Mouse (Mus musculus) T-helper 1 cell (primary cell): ENCODE measurements around the gene Tarbp2.

Experiments
- in situ Hi-C: fragments of 300-600 bp; cut with MboI, MseI; formaldehyde crosslinking; loops from one replicate; pipeline ENCODE4 v1.15.1; 2025; ENCODE audit warnings: high pct_unique_total_duplicates

Gene Tarbp2

DNA sequence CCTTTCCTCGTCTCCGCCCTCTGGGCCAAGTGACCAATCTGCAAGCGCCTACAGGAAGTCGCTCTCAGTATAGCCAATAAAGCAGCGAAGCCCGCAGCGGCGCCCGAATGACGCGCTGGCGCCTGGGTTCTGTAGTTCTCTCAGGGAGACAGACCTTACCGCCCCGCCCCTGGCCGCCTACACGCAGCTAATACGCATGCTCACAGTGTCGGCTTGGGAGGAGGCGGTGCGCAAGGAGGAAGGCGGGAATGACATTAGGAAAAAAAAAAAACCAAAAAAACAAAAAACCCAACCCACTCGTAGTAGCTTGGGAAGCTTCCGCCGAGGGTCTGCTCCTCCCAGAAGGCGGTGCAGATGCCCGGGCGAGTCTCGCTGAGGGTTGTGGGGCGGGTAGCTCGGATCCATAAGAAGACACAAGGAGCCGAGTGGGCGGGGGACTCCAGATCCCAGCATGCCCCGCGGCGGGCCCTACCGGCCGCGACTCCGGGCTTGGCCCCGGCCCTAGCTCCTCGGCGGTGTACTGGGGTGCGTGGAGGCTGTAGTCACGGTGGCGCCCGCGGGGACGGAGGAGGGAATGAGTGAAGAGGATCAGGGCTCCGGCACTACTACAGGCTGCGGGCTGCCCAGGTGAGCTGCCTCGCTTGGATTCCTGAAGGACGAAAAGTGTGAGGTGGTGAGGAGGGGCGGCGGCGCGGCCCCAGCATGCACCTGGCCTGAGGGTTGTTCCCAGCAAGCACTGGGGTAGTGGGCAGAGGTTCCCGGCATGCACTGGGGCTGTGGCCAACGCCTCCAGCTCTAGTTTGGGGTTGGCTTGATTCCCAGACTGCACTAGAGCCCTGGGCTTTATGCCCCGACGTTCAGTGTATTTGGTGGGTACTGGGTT lies at the start of gene Tarbp2:
Tarbp2 (plus strand) TSS at position 217 of the 883 bp plus-strand sequence.
- in situ Hi-C loops: loop anchor here (5.0 kb wide), 1 partner anchor 46 kb away; the partner anchor contains the start of gene Pcbp2

DNA sequence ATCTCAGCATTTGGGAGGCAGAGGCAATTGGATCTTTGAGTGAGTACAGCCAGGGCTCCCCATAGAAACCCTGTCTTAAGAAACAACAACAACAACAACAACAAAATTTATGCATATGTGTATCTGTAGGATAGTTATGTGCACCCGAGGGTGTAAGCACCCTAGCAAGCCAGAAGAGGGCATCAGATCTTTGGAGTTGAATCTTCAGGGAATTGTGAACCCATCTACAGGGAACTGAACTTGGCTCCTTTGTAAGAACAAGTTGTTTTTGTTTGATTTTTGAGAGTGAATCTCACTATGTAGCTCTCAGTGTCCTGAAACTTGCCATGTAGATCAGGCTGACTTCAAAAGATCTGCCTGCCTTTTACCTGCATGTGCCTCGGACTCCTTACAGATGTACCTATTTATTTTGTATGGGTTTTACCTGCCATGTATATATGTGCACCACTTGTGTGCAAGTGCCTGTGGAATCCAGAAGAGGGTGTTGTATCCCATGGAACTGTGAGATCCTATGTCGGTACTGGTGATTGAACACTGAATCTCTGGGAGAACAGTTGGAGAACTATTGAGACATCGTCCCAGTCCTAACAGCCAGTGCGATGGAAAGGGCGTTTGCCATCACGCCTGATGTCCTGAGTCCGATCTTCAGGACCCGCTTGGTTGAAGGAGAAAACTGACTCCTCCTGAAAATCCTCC lies 49.2 kb upstream of the Tarbp2 start:
- in situ Hi-C loops: loop anchor here (10.0 kb wide), 1 partner anchor 474 kb away; no protein-coding TSS in a partner anchor

DNA sequence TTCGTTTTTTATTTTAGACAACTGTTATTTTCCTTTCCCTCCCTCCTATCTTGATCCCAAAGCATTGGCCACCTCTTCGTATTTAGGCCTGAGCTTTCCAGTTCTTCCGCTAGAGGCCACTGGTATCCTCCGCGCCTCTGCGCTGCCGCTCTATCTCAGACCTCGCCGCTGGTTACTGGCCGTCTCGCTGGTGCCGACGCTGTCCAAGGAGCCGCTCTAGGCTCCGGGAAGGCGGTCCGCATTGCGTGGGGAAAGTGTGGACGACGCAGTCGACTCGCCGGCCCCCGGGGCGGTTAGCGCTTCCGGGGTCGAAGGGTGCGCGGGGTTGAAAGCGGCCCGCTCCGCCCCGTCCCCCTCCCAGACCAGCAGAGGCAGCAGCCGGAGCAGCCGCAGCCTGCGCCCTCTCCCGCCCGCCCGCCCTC lies 47.8 kb upstream of the Tarbp2 start, which contains the start of gene Pcbp2:
Pcbp2 (plus strand) TSS at position 357 of the 422 bp plus-strand sequence.
- in situ Hi-C loops: loop anchor here (5.0 kb wide), 1 partner anchor 47 kb away; the partner anchor contains the start of genes Map3k12 and Tarbp2

DNA sequence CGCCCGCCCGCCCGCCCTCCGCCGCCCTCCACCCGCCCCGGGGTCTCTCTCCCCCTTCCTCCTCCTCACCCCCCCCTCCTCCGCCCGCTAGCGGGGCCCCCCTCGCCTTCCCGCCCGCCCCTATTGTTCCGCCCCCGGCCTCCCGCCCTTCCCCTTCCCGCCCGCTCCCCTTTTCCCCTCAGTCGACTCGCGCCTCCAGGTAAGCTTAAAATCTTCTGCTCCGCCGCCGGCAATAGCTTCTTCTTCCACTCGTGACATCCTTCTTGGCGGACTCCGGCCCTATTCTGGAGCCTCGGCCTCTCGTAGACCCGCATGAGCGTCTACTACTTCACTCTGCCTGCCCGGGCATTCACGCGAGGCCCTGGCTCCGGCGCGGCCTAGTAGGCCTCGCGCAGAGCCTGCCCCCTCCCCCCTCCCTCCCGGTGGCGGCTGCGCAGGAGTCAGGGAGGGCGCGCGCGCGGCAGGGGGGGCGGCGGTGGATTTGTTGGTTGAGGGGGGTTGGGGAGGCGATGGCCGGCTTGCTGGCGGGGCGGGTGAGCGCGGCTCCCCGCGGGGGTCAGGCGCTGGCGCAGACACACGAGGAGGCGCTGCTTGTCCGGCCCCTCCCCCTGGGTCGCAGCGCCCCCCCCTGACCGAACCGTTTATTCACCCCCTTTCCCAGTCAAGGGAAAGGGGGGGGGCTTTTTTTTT lies 47.2 kb upstream of the Tarbp2 start:
- in situ Hi-C loops: loop anchor here (5.0 kb wide), 1 partner anchor 47 kb away; the partner anchor contains the start of genes Map3k12 and Tarbp2

DNA sequence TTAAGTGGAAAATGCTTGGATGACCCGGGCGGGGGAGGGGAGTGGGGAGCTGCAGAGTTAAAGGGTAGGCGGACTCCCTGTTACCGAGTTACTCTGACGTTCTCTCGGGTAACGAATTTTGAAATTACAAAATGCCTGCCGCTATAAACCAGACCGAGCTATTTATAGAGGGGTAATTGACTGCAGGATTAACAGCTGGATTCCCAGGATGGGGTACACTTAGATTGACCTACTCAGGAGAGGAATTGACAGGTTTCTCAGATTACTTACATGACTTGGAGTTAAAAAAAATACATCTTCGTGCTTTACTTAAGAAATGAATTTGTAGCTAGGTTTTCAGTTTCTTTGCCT lies 46.7 kb upstream of the Tarbp2 start:
- in situ Hi-C loops: loop anchor here (5.0 kb wide), 1 partner anchor 46 kb away; the partner anchor contains the start of genes Map3k12 and Tarbp2

DNA sequence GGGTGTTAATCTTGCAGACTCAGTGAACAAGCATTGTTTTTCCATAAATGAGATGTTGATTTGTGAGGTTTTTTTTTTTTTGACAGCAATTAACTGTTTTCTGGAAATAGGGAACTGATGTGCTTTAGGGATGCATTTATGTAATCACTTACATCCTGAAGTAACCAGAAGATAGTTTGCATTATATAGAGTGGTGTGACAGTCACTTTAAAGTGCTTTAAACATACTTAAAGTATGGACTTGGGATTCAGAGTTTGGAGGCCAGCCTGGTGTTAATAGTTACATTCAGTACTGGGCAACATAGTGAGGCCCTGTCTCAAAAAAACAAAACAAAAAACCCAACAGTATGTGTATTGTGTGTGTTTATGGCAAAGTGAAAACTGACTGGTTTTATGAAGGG lies 46.3 kb upstream of the Tarbp2 start:
- in situ Hi-C loops: loop anchor here (5.0 kb wide), 1 partner anchor 46 kb away; the partner anchor contains the start of genes Map3k12 and Tarbp2

DNA sequence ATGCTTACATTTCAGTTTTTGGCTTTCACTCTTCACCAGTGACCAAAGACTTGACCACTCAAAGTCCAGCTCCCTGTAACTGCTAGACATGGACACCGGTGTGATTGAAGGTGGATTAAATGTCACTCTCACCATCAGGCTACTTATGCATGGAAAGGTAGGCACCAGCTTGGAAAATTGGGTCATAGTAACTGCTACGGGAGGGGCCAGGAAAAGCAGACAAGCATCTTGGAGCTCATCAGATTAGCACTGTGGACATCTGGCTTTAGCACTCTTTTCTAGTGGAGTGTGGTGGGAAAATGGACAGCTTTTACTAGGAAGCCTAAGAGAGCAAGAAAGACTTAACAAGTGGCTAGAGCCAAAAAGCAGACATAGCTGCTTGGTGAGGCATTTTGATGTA lies 44.7 kb upstream of the Tarbp2 start:
- in situ Hi-C loops: loop anchor here (5.0 kb wide), 1 partner anchor 44 kb away; the partner anchor contains the start of genes Map3k12 and Tarbp2

DNA sequence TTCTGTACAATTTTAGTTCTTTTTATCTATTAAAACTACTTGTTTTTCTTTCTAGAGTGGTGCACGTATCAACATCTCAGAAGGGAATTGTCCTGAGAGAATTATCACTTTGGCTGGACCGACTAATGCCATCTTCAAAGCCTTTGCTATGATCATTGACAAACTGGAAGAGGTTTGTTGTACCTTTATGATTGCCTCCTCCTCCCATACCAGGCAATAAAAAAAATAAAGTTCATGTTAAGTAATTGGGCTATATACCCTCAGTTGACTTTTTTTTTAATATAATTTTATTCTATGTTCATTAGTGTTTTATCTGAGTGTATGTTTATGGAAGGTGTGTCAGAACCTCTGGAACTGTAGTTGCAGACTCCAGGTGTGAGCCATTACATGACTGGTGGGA lies 43.5 kb upstream of the Tarbp2 start:
- in situ Hi-C loops: loop anchor here (5.0 kb wide), 1 partner anchor 43 kb away; the partner anchor contains the start of genes Map3k12 and Tarbp2

DNA sequence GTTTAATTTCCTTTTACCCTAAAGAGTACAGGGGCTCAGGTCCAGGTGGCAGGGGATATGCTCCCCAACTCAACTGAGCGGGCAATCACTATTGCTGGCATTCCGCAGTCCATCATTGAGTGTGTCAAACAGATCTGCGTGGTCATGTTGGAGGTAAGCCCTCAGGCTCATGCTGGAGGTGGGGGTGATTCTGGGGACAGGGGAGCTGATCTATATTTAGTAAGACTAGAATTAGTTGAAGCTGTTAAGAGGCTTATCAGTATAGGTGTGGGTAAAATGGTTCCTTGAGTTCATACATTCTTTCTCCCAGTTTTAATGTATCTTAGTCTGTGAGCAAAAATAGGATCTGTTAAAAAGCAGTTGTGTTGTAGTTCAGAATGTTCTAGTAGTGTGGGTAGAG lies 34.9 kb upstream of the Tarbp2 start:
- in situ Hi-C loops: no loop called here

DNA sequence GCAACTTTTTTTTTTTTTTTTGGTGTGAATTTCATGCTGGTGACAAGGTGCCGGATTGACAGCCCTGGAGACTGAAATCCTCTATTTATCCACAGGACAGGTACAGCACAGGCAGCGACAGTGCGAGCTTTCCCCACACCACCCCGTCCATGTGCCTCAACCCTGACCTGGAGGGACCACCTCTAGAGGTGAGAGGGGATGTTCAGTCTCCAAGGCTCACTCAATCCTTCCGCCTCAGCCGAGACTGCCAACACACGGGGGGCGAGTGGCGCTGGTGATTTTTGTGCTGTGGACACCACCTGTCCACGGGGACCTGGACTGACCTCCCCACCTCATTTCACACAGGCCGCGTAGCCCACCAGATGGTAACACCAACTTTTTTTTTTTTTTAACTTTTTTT lies 32.1 kb upstream of the Tarbp2 start:
- in situ Hi-C loops: no loop called here

DNA sequence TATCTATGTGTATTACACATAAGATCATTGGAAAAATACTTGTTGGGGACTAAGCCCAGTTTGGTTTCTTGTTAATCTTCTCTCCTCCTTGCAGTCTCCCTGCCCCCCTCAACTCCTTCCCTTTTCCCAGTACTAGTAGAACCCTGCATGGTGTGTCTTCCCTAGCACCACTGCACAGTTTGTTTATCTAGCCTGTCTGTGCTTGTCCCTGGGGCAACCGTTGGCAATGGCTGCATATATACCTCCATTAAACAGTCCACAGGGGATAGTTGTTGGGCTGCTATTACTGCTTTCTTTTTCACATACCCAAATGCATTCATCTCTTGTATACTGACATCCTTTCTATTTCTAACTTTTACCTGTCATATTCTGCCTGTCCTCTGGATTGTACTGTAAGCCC lies 30.3 kb upstream of the Tarbp2 start:
- in situ Hi-C loops: no loop called here

DNA sequence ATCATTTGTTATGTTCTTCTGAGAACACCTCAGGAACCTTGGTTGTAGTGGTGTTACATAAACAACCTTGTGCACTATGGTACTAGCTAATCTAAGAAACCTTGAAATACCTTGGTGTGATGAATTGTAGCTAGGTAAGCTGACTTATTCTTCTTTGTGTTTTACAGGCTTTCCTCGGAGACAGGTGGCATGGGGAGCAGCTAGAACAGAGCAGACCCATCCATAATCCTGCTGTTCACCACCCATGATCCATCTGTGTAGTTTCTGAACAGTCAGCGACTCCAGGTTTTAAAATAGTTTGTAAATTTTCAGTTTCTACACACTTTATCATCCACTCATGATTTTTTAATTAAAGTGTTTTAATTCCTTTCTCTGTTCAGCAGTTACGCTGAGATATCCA lies 19.7 kb upstream of the Tarbp2 start:
- in situ Hi-C loops: no loop called here

DNA sequence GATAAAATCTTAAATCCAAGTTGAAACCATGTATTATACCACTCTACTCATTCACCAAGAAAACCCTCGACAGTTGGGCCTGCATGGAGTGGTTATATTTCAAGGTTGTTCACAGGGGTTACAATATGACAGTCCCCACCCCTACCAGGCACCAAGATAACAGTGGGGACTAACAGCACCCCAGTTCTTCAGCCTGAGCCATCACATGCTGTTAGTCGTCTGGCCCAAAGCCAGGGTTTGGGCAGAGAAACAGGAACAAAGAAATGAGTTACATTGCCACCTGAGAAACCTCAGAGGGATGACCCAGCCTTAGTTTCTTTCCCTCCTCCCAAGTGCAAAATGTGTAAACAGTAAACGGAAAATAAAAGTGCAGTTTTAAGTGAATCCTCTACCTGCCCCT lies 18.6 kb upstream of the Tarbp2 start:
- in situ Hi-C loops: no loop called here

DNA sequence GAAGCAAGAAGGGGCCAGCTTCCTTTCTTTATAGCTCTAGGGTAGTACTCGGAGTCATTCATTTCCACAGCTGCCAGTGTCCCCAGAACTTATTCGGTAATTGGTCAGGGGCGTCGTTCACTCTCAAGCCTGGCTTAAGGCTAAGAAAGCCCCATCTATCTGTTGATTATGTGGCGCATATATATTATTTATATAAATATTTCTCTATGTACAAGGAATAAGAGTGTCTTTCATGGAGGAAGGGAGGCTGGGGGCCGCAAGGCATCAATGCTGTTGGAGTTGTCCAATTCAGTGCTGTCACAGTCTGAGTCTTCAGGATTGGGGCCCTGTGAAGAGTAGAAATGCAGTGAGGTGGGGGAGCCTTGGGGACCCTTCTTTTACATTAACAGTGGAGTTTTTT lies 18.1 kb upstream of the Tarbp2 start:
- in situ Hi-C loops: no loop called here

DNA sequence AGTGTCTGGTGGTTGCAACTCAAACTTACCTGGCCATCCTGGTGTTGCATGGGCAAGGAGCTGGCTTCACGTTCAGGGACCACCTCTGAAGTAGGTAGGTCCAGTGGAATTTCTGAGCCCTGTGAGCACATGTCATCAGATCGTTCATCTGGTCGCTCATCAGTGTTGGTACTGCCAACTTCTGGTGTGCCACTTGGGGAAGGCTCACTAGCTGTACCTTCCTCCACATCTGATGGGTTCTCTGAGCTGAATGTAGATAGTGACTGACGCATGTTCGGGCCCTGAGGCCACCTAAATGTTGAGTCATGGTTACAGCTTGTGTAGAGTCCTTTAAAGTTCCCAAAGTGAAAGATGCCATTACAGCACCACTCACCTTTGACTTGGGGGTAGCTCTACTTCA lies 17.5 kb upstream of the Tarbp2 start:
- in situ Hi-C loops: no loop called here

DNA sequence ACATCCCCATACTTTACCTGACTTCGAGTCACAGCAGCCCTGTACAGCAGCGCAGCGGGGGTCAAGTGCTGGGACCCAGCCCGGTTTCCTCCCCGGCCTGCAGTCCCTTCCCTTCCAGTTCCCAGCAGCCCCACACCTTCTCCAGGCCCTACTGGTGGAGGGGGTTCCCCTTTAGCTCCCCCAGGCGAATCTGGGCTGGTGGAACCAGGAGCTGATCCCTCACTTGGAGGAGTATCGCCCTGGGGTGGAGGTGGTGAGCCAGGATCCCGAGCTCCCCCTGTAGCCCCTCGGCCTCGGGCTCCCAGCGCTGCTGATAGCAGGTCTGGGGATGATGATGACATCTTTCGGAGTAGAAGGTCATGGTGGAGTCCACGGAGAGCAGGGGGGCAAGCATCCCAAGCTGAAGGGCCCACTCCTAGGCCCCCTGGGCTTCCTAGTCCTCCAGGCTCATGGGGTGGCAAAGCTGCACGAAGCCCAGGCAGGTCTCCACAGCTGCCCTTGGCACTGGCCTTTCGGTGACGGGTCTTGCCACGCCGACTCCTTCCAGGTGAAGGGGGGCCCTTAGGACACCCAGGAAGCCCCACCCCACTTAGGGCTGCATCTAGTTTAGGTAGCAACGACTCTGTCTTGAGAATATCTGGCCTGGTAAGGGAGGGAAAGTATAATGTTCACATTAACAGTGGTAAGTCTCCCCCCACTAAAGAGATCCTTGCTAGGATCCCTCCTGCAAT lies 16.7 kb upstream of the Tarbp2 start:
- in situ Hi-C loops: no loop called here

DNA sequence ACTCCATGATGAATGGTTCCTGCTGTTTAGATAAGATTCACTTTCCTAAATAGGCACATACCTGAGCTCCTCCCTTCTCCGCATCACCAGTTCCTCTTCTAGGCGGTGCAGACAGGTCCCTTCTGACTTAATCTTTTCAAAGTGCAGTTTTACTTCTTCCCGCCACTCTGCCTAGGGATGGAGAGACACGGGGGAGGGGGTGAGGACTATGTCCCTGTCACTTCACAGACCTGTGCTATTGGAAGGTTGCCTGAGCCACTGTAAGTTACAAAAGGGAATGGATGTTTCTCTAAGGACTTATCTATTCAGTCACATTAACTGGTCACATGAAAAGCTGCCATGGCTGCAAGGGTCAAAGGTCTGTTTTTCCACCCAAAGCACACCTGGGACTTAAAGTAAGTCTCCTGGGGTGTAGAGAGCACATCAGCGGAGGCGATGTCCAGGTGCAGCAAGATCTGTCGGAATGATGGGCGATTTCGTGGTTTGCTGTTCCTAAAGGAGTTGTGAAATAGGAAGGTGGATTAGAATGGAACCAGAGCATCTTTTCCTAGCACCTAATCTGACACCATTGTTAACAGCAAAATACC lies 15.6 kb upstream of the Tarbp2 start:
- in situ Hi-C loops: no loop called here

DNA sequence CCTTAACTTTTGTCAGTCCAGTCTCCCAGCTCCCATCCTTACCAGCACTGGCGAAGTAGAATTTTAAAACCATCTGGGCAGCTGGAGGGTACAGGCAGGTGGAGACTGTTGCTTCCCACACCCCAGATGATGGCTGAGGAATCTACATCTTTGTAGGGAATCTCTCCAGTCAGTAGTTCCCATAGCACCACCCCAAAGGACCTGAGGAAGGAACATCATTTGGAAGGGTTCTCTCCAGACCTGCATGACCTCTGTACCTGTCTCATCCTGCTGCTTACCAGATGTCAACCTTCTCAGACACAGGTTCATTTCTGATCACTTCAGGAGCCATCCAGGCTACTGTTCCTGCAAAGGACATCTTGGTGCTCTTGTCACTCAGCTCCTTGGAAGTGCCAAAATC lies 14.5 kb upstream of the Tarbp2 start, which contains the start of gene Gm10337:
Gm10337 (plus strand) TSS at position 276 of the 400 bp plus-strand sequence.
- in situ Hi-C loops: no loop called here

DNA sequence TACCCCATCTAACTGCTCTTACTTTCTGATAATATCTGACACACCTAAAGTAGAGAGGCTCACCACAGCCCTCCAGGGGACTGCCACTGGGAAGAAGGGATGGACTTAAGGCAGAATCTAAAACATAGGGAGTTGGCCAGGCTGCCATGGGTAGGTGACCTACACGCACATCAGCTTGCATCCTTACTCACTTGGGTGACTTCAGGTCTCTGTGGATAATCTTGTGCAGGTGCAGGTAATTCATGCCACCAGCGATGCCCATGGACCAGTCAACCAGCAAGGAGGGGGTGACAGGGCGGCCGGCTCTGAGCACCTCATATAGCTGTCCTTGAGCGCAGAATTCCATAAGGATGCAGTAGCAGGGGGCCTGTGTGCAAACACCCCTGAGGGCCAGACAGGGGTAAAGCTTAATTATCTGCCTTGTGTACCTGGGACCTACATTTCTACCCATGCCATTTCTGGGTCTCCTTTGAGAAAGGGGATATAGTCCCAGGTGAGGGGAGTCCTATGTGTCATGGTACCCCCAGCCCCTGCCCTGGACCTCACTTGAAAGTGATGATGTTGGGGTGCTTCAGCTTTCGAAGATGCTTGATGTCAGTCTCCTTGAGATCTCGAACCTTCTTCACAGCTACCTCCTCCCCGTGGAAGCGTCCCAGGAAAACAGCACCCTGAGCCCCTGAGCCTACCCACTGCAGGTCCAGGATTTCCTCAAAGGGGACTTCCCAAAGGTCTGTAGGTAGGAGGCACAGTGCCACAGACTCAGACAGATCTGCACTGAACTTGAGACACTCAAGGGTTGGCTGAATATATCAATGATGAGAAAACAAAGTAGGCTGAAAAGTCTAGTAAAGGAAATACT lies 13.8 kb upstream of the Tarbp2 start:
- in situ Hi-C loops: no loop called here
